Mouse (Mus musculus) heart, embryonic 15.5 days (tissue): ENCODE data around the gene Tspan5. TPM values are rescaled to one million over a fixed set of nuclear protein-coding genes. Genes with fewer than 3 reads are reported as not detected.

ENCODE experiments used
- ATAC-seq: fragments of 200-750 bp; cut with Nextera tagmentation; replicated peaks from 2 replicates; pipeline ENCODE4 v1.8.0; 2017; ENCODE audit warnings: low read depth, moderate TSS enrichment; ENCODE audit not compliant: insufficient number of reproducible peaks, insufficient read depth, low FRiP score
- H3K27ac ChIP-seq: fragments of 300-500 bp; sonication (generic); 2 replicates; pipeline ENCODE4 v1.5.1; 2015; ENCODE audit warnings: mild to moderate bottlenecking, inconsistent platforms
- H3K27me3 ChIP-seq: fragments of 300-500 bp; sonication (generic); 2 replicates; pipeline ENCODE4 v1.6.1; 2015; ENCODE audit warnings: inconsistent platforms
- H3K36me3 ChIP-seq: fragments of 300-500 bp; sonication (generic); 2 replicates; pipeline ENCODE4 v1.6.1; 2015; ENCODE audit warnings: mild to moderate bottlenecking, inconsistent platforms
- H3K4me1 ChIP-seq: fragments of 300-500 bp; sonication (generic); replicated peaks from 2 replicates; pipeline ENCODE4 v1.6.1; 2015; ENCODE audit warnings: inconsistent platforms
- H3K4me2 ChIP-seq: fragments of 300-500 bp; sonication (generic); 2 replicates; pipeline ENCODE4 v1.6.1; 2015; ENCODE audit warnings: inconsistent platforms, mild to moderate bottlenecking, moderate library complexity
- H3K4me3 ChIP-seq: fragments of 300-500 bp; sonication (generic); 2 replicates; pipeline ENCODE4 v1.5.1; 2015; ENCODE audit warnings: mild to moderate bottlenecking, inconsistent platforms
- H3K9ac ChIP-seq: fragments of 300-500 bp; sonication (generic); 2 replicates; pipeline ENCODE4 v1.6.1; 2015; ENCODE audit warnings: mild to moderate bottlenecking, inconsistent platforms
- H3K9me3 ChIP-seq: fragments of 300-500 bp; sonication (generic); replicated peaks from 2 replicates; pipeline ENCODE4 v1.6.1; 2016; ENCODE audit warnings: inconsistent platforms
- WGBS: fragments of 180-500 bp; shearing (Covaris S2); methylation state at CpG from one replicate; pipeline ENCODE4 v1.1.7; 2015; ENCODE audit warnings: mixed read lengths; 5-methylcytosine and 5-hydroxymethylcytosine counted together
- polyA plus RNA-seq: library from polyadenylated mRNA; unstranded; fragments of >200 nt; fragmentation: Nextera tagmentation; extraction: Ambion mirVana; gene quantifications from 2 replicates; pipeline ENCODE4 v1.2.1, GENCODE M21; 2015

Gene Tspan5
- polyA plus RNA-seq, 1 experiment from 2014 or later, result 14.7 TPM

DNA sequence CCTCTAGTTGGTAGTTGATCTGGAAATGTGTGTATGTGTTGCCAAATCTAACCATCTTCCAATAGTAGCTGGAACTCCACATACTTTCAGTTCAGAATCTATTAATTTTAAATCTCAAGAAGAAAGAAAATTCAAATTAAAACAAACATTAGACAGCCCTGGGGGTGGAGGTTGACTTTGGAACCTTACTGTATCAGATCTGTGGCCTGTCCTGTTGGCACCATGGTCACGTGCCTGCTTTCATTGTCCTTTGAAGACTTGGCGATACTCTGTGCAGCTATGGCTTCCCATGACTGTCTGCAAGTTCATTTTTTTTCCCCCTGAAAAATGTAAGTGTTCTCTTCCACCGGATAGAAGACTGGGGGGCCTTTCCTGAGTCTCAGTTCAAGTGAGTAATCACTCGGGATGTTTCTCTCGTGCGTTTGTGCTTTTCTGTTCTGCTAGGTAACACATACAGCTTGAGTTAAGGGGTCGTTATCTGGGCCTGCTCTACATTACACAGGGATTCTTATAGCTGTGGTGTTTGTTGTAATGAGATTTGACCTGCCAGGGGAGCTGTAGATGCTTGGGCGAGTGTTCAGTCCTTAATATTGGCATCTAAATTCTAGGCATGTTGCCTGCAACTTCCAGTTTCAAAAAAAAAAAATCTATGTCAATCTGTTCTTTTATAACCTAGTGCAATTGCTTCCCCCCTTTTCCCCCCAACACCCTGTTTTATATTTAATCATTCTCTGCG lies 32.0 kb downstream of the Tspan5 start:
- no peak overlapping the region for H3K4me3 ChIP-seq
- no peaks in the 10 kb centered on the region for H3K9me3 ChIP-seq
- 54% methylated on average over 9 of the region's 9 CpGs for WGBS
- no peak overlapping the region for H3K27ac ChIP-seq
- H3K4me2 ChIP-seq, result no peak overlapping the region
- no peaks in the 10 kb centered on the region for H3K27me3 ChIP-seq
- peaks cover 7% of the 10 kb centered on the region; the same call in 1 of the 2 replicates for H3K4me1 ChIP-seq
- no peaks in the 10 kb centered on the region for H3K36me3 ChIP-seq
- ATAC-seq, result no peak
- H3K9ac ChIP-seq, result no peak overlapping the region

- Histone ChIP-seq H3K4me1 (peaks cover 9% of the 10 kb centered on the region), H3K36me3 (no peaks in the 10 kb centered on the region), H3K27me3 (no peaks in the 10 kb centered on the region), H3K9me3 (no peaks in the 10 kb centered on the region), H3K4me2 (no peak overlapping the region), H3K9ac (no peak overlapping the region), H3K27ac (no peak overlapping the region), H3K4me3 (no peak overlapping the region)
- ATAC-seq, result no peak
- WGBS, result 72% methylated on average over 4 of the region's 4 CpGs
These were observed 32.6 kb downstream of the Tspan5 start for GRCm38 (mm10) chr3:138774607-138774943.

GRCm38 (mm10) chr3:138775926-138776715 lies 34.1 kb downstream of the Tspan5 start:
- Histone ChIP-seq H3K9me3 (no peaks in the 10 kb centered on the region), H3K4me2 (no peak overlapping the region), H3K4me1 (peaks cover 5% of the 10 kb centered on the region), H3K9ac (no peak overlapping the region), H3K36me3 (no peaks in the 10 kb centered on the region), H3K27me3 (no peaks in the 10 kb centered on the region), H3K27ac (no peak overlapping the region), H3K4me3 (no peak overlapping the region)
- ATAC-seq, result no peak
- WGBS, result 67% methylated on average over 7 of the region's 7 CpGs

- Histone ChIP-seq H3K27me3 (no peaks in the 10 kb centered on the region), H3K4me1 (peaks cover 11% of the 10 kb centered on the region), H3K9ac (no peak overlapping the region), H3K36me3 (no peaks in the 10 kb centered on the region), H3K4me3 (no peak overlapping the region), H3K4me2 (no peak overlapping the region), H3K27ac (no peak overlapping the region), H3K9me3 (no peaks in the 10 kb centered on the region)
- ATAC-seq, result no peak
- WGBS, result 55% methylated on average over 9 of the region's 9 CpGs
These were observed 39.5 kb downstream of the Tspan5 start for GRCm38 (mm10) chr3:138781492-138781891.

GRCm38 (mm10) chr3:138783859-138784640 lies 42.1 kb downstream of the Tspan5 start:
- Histone ChIP-seq H3K4me3 (no peak overlapping the region), H3K27me3 (no peaks in the 10 kb centered on the region), H3K9me3 (no peaks in the 10 kb centered on the region), H3K9ac (no peak overlapping the region), H3K4me2 (no peak overlapping the region), H3K4me1 (peaks cover 11% of the 10 kb centered on the region), H3K27ac (no peak overlapping the region), H3K36me3 (no peaks in the 10 kb centered on the region)
- no peak for ATAC-seq
- 79% methylated on average over 19 of the region's 19 CpGs for WGBS

GRCm38 (mm10) chr3:138784641-138785025 lies 42.6 kb downstream of the Tspan5 start:
- Histone ChIP-seq H3K36me3 (no peaks in the 10 kb centered on the region), H3K9me3 (no peaks in the 10 kb centered on the region), H3K4me1 (peaks cover 6% of the 10 kb centered on the region; the same call in 1 of the 2 replicates), H3K27me3 (no peaks in the 10 kb centered on the region), H3K27ac (no peak overlapping the region), H3K4me2 (no peak overlapping the region), H3K9ac (no peak overlapping the region), H3K4me3 (no peak overlapping the region)
- no peak for ATAC-seq
- 86% methylated on average over 7 of the region's 7 CpGs for WGBS

GRCm38 (mm10) chr3:138787758-138788488 lies 45.9 kb downstream of the Tspan5 start:
- Histone ChIP-seq H3K4me3 (no peak overlapping the region), H3K4me2 (no peak overlapping the region)
- 85% methylated on average over 18 of the region's 18 CpGs for WGBS

DNA sequence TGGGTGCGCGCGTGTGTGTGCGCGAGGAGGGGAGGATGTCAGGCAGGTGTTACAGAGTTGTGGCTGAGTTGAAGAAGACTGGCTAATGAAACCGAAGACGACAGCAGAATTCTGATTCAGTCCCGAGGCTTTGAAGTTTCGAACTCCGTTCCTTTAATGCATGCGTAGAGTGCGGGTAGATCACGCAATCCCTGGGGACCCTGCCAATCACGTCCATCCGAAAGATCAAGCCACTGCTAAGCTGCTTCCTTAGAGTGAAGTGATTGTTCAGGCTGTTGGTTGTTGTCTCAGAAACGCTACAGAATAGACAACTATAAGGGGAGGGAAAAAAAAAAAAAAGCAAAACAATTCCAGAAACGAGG lies 46.5 kb downstream of the Tspan5 start:
- H3K4me3 ChIP-seq, result no peak overlapping the region
- ATAC-seq, result no peak
- H3K27me3 ChIP-seq, result no peaks in the 10 kb centered on the region
- H3K9me3 ChIP-seq, result no peaks in the 10 kb centered on the region
- H3K27ac ChIP-seq, result no peak overlapping the region
- H3K9ac ChIP-seq, result no peak overlapping the region
- no peaks in the 10 kb centered on the region; the same call in 1 of the 2 replicates for H3K4me1 ChIP-seq
- H3K4me2 ChIP-seq, result no peak overlapping the region
- no peaks in the 10 kb centered on the region for H3K36me3 ChIP-seq
- 81% methylated on average over 17 of the region's 17 CpGs for WGBS

More at GRCm38 (mm10) chr3:138787758-138788488, 45.9 kb downstream of the Tspan5 start:
- ATAC-seq, result no peak
- H3K27ac ChIP-seq, result no peak overlapping the region
- H3K4me1 ChIP-seq, result no peaks in the 10 kb centered on the region; the same call in 1 of the 2 replicates
- H3K27me3 ChIP-seq, result no peaks in the 10 kb centered on the region
- H3K9me3 ChIP-seq, result no peaks in the 10 kb centered on the region
- H3K9ac ChIP-seq, result no peak overlapping the region
- H3K36me3 ChIP-seq, result no peaks in the 10 kb centered on the region

GRCm38 (mm10) chr3:138789275-138789674 lies 47.3 kb downstream of the Tspan5 start:
- H3K4me1 ChIP-seq, result no peaks in the 10 kb centered on the region
- no peaks in the 10 kb centered on the region for H3K36me3 ChIP-seq
- 84% methylated on average over 5 of the region's 5 CpGs for WGBS
- no peak overlapping the region for H3K27ac ChIP-seq
- H3K4me2 ChIP-seq, result no peak overlapping the region
- ATAC-seq, result no peak
- H3K27me3 ChIP-seq, result no peaks in the 10 kb centered on the region
- H3K4me3 ChIP-seq, result no peak overlapping the region
- no peaks in the 10 kb centered on the region for H3K9me3 ChIP-seq
- no peak overlapping the region for H3K9ac ChIP-seq

DNA sequence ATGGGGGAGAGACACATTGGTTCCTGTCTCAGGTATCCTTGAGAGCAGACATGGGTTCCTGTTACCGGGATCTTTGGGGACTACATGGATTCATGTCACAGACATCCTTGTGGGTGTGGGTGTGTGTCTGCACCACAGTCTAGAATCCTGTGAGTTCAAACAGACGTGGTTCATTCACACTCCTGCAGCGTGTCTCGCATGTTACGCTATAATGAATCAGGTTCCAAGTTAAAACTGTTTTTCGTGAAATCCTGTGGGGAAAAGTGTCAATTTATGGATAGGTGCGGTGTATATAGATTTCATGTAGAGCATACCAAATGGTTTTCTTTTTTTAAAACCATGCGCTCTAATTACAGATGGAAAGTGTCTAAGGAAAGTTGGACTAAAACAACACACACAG lies 52.5 kb downstream of the Tspan5 start:
- no peak overlapping the region for H3K27ac ChIP-seq
- 89% methylated on average over 8 of the region's 8 CpGs for WGBS
- no peaks in the 10 kb centered on the region for H3K36me3 ChIP-seq
- no peak overlapping the region for H3K9ac ChIP-seq
- no peaks in the 10 kb centered on the region for H3K9me3 ChIP-seq
- no peak overlapping the region for H3K4me2 ChIP-seq
- ATAC-seq, result no peak
- H3K4me1 ChIP-seq, result no peaks in the 10 kb centered on the region
- H3K4me3 ChIP-seq, result no peak overlapping the region
- H3K27me3 ChIP-seq, result no peaks in the 10 kb centered on the region

- H3K4me1 ChIP-seq, result no peaks in the 10 kb centered on the region; the same call in 1 of the 2 replicates
- no peak overlapping the region for H3K4me2 ChIP-seq
- H3K36me3 ChIP-seq, result no peaks in the 10 kb centered on the region
- H3K27ac ChIP-seq, result no peak overlapping the region
- H3K27me3 ChIP-seq, result no peaks in the 10 kb centered on the region
- no peaks in the 10 kb centered on the region for H3K9me3 ChIP-seq
- 82% methylated on average over 7 of the region's 7 CpGs for WGBS
- no peak overlapping the region for H3K9ac ChIP-seq
- no peak for ATAC-seq
- no peak overlapping the region for H3K4me3 ChIP-seq
These were observed 54.0 kb downstream of the Tspan5 start for GRCm38 (mm10) chr3:138795951-138796350.
